Comparison of ENCODE assay signal across 8 mouse cellular contexts in the genomic region with DNA sequence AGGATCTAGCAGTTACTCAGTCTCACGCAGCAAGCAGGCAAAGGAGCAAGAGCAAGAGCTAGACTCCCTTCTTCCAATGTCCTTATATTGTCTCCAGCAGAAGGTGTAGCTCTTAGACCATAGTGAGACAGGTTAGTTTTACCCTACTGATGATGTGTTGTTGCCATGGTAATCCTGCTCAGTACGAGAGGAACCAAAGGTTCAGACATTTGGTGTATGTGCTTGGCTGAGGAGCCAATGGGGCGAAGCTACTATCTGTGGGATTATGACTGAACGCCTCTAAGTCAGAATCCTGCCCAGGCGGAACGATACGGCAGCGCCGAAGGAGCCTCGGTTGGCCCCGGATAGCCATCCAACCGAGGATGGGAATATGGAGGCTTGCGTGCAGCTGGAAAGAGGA. TPM values are rescaled to one million over a fixed set of nuclear protein-coding genes. Genes with fewer than 3 reads are reported as not detected.
A peak's percentile ranks its signal among the peaks of the same experiment; 100 is the strongest.
DNase-seq lines count a peak whose midpoint lies in the region; ATAC-seq and TF ChIP-seq lines count a peak whose summit lies in the region.
"Not testable (repeated sequence)": the region's sequence is repeated elsewhere in the genome, so short reads cannot be mapped to it uniquely, and the experiment has no call there.

No protein-coding gene starts in this region.

- TF ChIP-seq CTCF in brain, embryonic 14.5 days (IDR thresholded peaks at IDR 0.05; ENCODE audit: borderline replicate concordance, extremely low read depth, insufficient read depth, insufficient read length); kidney, postnatal 0 days (IDR thresholded peaks at IDR 0.05; ENCODE audit: low read depth): not testable (repeated sequence)

- not testable (repeated sequence) for H3K27me3 ChIP-seq in forebrain, embryonic 12.5 days; heart, embryonic 15.5 days; kidney, postnatal 0 days (ENCODE audit: insufficient read depth, low read length); splenic B cell, adult 2 months (ENCODE audit: control insufficient read depth, insufficient read depth, low read length, poor library complexity, severe bottlenecking)

- H3K9me3 ChIP-seq in forebrain, embryonic 12.5 days; heart, embryonic 15.5 days (replicated peaks); kidney, postnatal 0 days (replicated peaks; ENCODE audit: low read length): not testable (repeated sequence)

- WGBS in forebrain, embryonic 12.5 days = 67% methylated on average over 13 of the region's 13 CpGs
- WGBS in heart, embryonic 15.5 days = 64% methylated on average over 13 of the region's 13 CpGs
- 77% methylated on average over 13 of the region's 13 CpGs for WGBS in kidney, postnatal 0 days

- H3K4me1 ChIP-seq in forebrain, embryonic 12.5 days; heart, embryonic 15.5 days (replicated peaks); kidney, postnatal 0 days (replicated peaks; ENCODE audit: insufficient read depth, low read length): not testable (repeated sequence)

- DNase-seq in 416B (ENCODE audit: low read depth) (peak; percentile 60), liver (peak; percentile 64)
- DNase-seq in brain, embryonic 14.5 days (ENCODE audit: low read depth) = peak; percentile 27
- peak; percentile 73 for DNase-seq in kidney, postnatal 0 days (ENCODE audit: low spot score)
- peak; percentile 84 to 98 for DNase-seq in monocyte, adult 2 months (ENCODE audit: low read depth in 1 of 2, low spot score in 2 of 2)
- DNase-seq in splenic B cell, adult 2 months (ENCODE audit: low read depth, low spot score) = peak; percentile 73

- not testable (repeated sequence) for H3K36me3 ChIP-seq in forebrain, embryonic 12.5 days (replicated peaks); heart, embryonic 15.5 days; kidney, postnatal 0 days (ENCODE audit: insufficient read depth, low read length); splenic B cell, adult 2 months (ENCODE audit: control insufficient read depth, insufficient read depth, low read length, poor library complexity, severe bottlenecking)

- not testable (repeated sequence) for TF ChIP-seq POLR2A in brain, embryonic 14.5 days (IDR thresholded peaks at IDR 0.05; ENCODE audit: borderline replicate concordance, extremely low read depth, insufficient read depth, insufficient read length, poor library complexity, severe bottlenecking)

- peak; percentile 100 for ATAC-seq in forebrain, embryonic 12.5 days (ENCODE audit: low FRiP score)
- peak; percentile 100 for ATAC-seq in heart, embryonic 15.5 days (replicated peaks; ENCODE audit: insufficient number of reproducible peaks, insufficient read depth, low FRiP score, low read depth)
- peak; percentile 100 for ATAC-seq in kidney, postnatal 0 days (replicated peaks; ENCODE audit: low FRiP score, low read depth)

- H3K9ac ChIP-seq in forebrain, embryonic 12.5 days; heart, embryonic 15.5 days; kidney, postnatal 0 days (ENCODE audit: low read depth, low read length): not testable (repeated sequence)

- not testable (repeated sequence) for H3K4me2 ChIP-seq in forebrain, embryonic 12.5 days; heart, embryonic 15.5 days; kidney, postnatal 0 days (ENCODE audit: low read length)

- not testable (repeated sequence) for H3K27ac ChIP-seq in forebrain, embryonic 12.5 days; heart, embryonic 15.5 days; kidney, postnatal 0 days

- H3K4me3 ChIP-seq in forebrain, embryonic 12.5 days (replicated peaks); heart, embryonic 15.5 days; kidney, postnatal 0 days (replicated peaks; ENCODE audit: low read depth, low read length): not testable (repeated sequence)

RNA-seq across cellular contexts. Expression of gene Myom1, which starts 38.9 kb away (rescaled TPM):
- 1.6 and 2.3 TPM in 2 replicates for polyA plus RNA-seq in brain, embryonic 14.5 days (2012; rRNA removed)
- polyA plus RNA-seq in forebrain, embryonic 12.5 days (2016; fragmentation: Nextera tagmentation; extraction: Ambion mirVana) = 1.7 and 2.0 TPM in 2 replicates
- polyA plus RNA-seq in heart, embryonic 15.5 days (2015; fragmentation: Nextera tagmentation; extraction: Ambion mirVana) = 164 and 185 TPM in 2 replicates
- polyA plus RNA-seq in kidney, postnatal 0 days (2015; fragmentation: Nextera tagmentation; extraction: Ambion mirVana) = 2.8 and 3.0 TPM in 2 replicates

RNA-seq across cellular contexts. Expression of gene Myl12a, which starts 39.1 kb away (rescaled TPM):
- 77.6 and 83.0 TPM in 2 replicates for polyA plus RNA-seq in brain, embryonic 14.5 days (2012; rRNA removed)
- 265 and 294 TPM in 2 replicates for polyA plus RNA-seq in forebrain, embryonic 12.5 days (2016; fragmentation: Nextera tagmentation; extraction: Ambion mirVana)
- polyA plus RNA-seq in heart, embryonic 15.5 days (2015; fragmentation: Nextera tagmentation; extraction: Ambion mirVana) = 619 and 705 TPM in 2 replicates
- polyA plus RNA-seq in kidney, postnatal 0 days (2015; fragmentation: Nextera tagmentation; extraction: Ambion mirVana) = 852 and 897 TPM in 2 replicates

Comparison
In these comparisons a context has a peak if more than half of its experiments do, and no peak if none do; other contexts are left out.
1. DNase-seq: peak in every context shown above with its lines; median percentile 91 in monocyte, adult 2 months; 73 in kidney, postnatal 0 days; 73 in splenic B cell, adult 2 months; 64 in liver; 60 in 416B; 27 in brain, embryonic 14.5 days.
2. RNA of gene Myom1, which starts 38.9 kb away (polyA plus RNA-seq): 164 to 185 TPM in heart, embryonic 15.5 days; 2.8 to 3.0 TPM in kidney, postnatal 0 days, 1.6 to 2.3 TPM in brain, embryonic 14.5 days and 1.7 to 2.0 TPM in forebrain, embryonic 12.5 days; every median in the first group is over 10 times any median in the second.
3. Peak in every context shown above with its lines, with median percentiles within 50 percentile points of each other: ATAC-seq.